Mouse (Mus musculus) C2C12 (cell line): ENCODE results near the gene Nprl2. TPM values are rescaled to one million over a fixed set of nuclear protein-coding genes. Genes with fewer than 3 reads are reported as not detected.

Experiments used
- H3K27me3 ChIP-seq: one replicate; pipeline ENCODE4 v1.6.1; 2011; ENCODE audit not compliant: control insufficient read depth, insufficient read depth, insufficient read length
- H3K36me3 ChIP-seq: one replicate; pipeline ENCODE4 v1.6.1; 2011; ENCODE audit not compliant: control insufficient read depth, insufficient read depth
- H3K4me3 ChIP-seq: one replicate; pipeline ENCODE4 v1.5.1; 2011; ENCODE audit warnings: mild to moderate bottlenecking, control low read depth; ENCODE audit not compliant: poor library complexity, insufficient read depth, severe bottlenecking
- H3K79me2 ChIP-seq: one replicate; pipeline ENCODE4 v1.6.1; 2011; ENCODE audit not compliant: control insufficient read depth, insufficient read depth
- H3K79me3 ChIP-seq: one replicate; pipeline ENCODE4 v1.6.1; 2011; ENCODE audit warnings: low read depth, control low read depth
- H3ac ChIP-seq: one replicate; pipeline ENCODE3; 2011; ENCODE audit warnings: low read depth; ENCODE audit not compliant: control insufficient read depth, insufficient read length
- CEBPB ChIP-seq: IDR thresholded peaks from one replicate; pipeline ENCODE4 v1.6.1; 2011; ENCODE audit warnings: low read depth, mild to moderate bottlenecking, control low read depth, moderate library complexity
- CTCF ChIP-seq: IDR thresholded peaks from one replicate; pipeline ENCODE4 v1.5.1; 2011; ENCODE audit not compliant: control insufficient read depth, insufficient read depth, insufficient read length
- FOSL1 ChIP-seq: IDR thresholded peaks from one replicate; pipeline ENCODE4 v1.8.0; 2011; ENCODE audit warnings: mild to moderate bottlenecking, low read length; ENCODE audit not compliant: poor library complexity, insufficient read depth, severe bottlenecking
- MAX ChIP-seq: IDR thresholded peaks from one replicate; pipeline ENCODE4 v1.6.1; 2011; ENCODE audit warnings: mild to moderate bottlenecking, control low read depth
- MYOD1 ChIP-seq: IDR thresholded peaks from one replicate; pipeline ENCODE4 v1.6.1; 2011; ENCODE audit warnings: low read depth; ENCODE audit not compliant: control insufficient read depth, insufficient read length
- MYOG ChIP-seq: IDR thresholded peaks from one replicate; pipeline ENCODE4 v1.6.1; 2011; ENCODE audit not compliant: control insufficient read depth, insufficient read length; ENCODE audit errors: extremely low read depth
- USF1 ChIP-seq: IDR thresholded peaks from one replicate; pipeline ENCODE4 v1.6.1; 2011; ENCODE audit warnings: low read depth, mild to moderate bottlenecking, control low read depth, moderate library complexity
- polyA plus RNA-seq: library from polyadenylated mRNA; unstranded; fragments of >200 nt; fragmentation: generic; extraction: Trizol; gene quantifications from one replicate; pipeline ENCODE4 v1.2.1, GENCODE M21; 2012; ENCODE audit warnings: missing spikeins

Gene Nprl2
- polyA plus RNA-seq, 1 experiment, result 12.8 TPM

DNA sequence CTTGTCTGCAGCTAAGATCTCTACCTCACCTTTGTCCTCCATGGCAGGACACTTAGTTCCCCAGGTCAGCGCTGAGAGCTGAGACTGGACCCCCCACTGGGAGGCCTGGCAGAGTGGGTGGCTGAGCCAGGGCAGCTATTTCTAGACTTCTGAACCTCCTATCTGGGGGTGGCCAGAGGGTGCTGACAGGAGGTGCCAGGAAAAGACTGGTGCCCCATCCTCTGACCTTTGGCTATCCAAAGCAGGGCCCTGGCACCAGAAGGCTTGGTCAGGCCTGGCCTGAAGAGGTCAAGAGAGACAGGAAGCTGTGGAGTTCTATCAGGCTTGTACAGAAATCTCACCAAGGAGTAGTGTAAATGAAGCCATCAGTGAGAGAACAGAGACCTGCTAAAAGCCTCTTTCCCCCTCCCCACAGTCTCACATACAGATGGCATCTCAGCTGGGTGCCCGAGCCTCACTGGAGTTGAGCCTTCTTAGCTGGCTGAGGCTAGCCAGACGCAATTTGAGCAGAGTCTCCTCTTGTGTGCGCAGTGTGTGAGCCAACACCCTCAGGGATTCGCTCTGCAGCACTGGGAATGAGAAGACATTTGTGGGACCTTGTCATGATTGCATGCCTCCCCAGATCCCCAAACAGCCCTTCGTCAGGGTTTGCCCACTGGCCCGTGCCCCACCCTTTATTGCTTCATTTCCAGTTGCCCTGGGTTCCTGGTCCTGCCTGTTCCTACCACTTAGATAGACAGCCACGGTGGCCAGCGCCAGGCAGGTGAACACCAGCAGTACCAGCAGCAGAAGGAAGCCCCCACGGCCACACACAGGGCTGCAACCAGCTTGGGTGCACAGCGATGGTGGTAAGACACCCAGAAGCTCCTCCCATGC lies 51.3 kb downstream of the Nprl2 start:
- H3K36me3 ChIP-seq, result peaks cover 34% of the 10 kb centered on the region
- H3K4me3 ChIP-seq, result no peak overlapping the region
- H3K79me3 ChIP-seq, result peaks cover 17% of the 10 kb centered on the region
- H3K79me2 ChIP-seq, result peaks cover 27% of the 10 kb centered on the region
- no peak overlapping the region for H3ac ChIP-seq
- H3K27me3 ChIP-seq, result no peaks in the 10 kb centered on the region
- TF ChIP-seq MAX, result no peak
- TF ChIP-seq CEBPB, result no peak
- no peak for TF ChIP-seq CTCF
- TF ChIP-seq FOSL1, result no peak
- no peak for TF ChIP-seq USF1

DNA sequence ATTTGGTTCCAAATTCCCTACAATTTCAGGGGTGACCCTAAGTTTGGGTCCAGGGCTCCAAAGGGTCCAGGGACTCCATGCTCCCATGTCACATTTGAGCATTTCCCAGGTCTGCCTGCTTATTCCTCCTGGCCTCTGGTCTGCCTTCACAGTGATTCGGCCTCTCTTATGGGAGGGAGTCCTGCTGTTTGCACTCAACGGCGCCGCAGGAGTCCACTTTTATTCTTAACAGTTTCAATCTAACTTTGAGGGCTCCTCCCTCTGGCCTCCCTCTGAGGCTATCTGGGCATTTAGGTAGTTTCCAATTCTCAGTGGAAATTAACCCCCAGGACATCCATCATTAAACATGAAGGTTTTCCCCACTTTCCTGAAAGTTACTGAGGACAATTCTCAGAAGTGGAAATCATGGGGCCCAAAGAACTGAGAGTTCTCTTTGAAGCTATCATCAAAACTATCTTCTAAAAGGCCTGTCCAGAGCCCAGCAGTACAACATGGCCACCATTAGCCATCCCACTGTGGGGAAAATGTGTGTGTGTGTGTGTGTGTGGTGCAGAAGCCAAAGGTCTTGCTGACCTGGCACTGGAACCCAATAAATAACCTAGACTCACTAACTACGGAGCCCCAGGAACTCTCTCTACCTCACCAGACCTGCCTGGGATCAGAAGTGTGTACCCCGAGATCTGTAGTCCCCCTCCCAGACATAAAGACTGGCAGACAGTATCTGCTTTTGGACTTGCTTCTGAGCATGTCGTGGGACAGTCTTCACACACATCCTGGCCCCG lies 52.4 kb downstream of the Nprl2 start:
- no peak overlapping the region for H3K4me3 ChIP-seq
- TF ChIP-seq MYOD1 (no peak), FOSL1 (no peak), CEBPB (no peak), MAX (no peak), MYOG (no peak), CTCF (no peak), USF1 (no peak)
- H3K79me2 ChIP-seq, result peaks cover 16% of the 10 kb centered on the region
- peaks cover 8% of the 10 kb centered on the region for H3K79me3 ChIP-seq
- peaks cover 30% of the 10 kb centered on the region for H3K36me3 ChIP-seq
- no peak overlapping the region for H3ac ChIP-seq
- H3K27me3 ChIP-seq, result no peaks in the 10 kb centered on the region

Other genes starting within 250 kb of the Nprl2 start
- gene Cish, start 246.2 kb upstream of the Nprl2 start, polyA plus RNA-seq, result 2.3 TPM
- gene Hemk1, start 203.9 kb upstream of the Nprl2 start, polyA plus RNA-seq, result 14.1 TPM
- gene 6430571L13Rik, start 201.6 kb upstream of the Nprl2 start, polyA plus RNA-seq, result 0.04 TPM
- gene Cacna2d2, start 142.6 kb upstream of the Nprl2 start, polyA plus RNA-seq, result 0.01 TPM
- gene Tmem115, start 8.3 kb upstream of the Nprl2 start, polyA plus RNA-seq, result 33.4 TPM
- 23.7 TPM for gene Cyb561d2, start within 50 bp of the Nprl2 start, polyA plus RNA-seq
- gene Zmynd10, start 5.1 kb downstream of the Nprl2 start, polyA plus RNA-seq, result 0.43 TPM
- gene Rassf1, start 9.3 kb downstream of the Nprl2 start, polyA plus RNA-seq, result 89.7 TPM
- 15.9 TPM for gene Tusc2, start 21.0 kb downstream of the Nprl2 start, polyA plus RNA-seq
- 59.7 TPM for gene Hyal2, start 25.7 kb downstream of the Nprl2 start, polyA plus RNA-seq
- 1.2 TPM for gene Hyal1, start 34.7 kb downstream of the Nprl2 start, polyA plus RNA-seq
- 8.2 TPM for gene Naa80, start 36.7 kb downstream of the Nprl2 start, polyA plus RNA-seq
- gene Hyal3, start 38.6 kb downstream of the Nprl2 start, polyA plus RNA-seq, result 0.28 TPM
- 71.7 TPM for gene Ifrd2, start 45.4 kb downstream of the Nprl2 start, polyA plus RNA-seq
- 13.7 TPM for gene Sema3b, start 67.0 kb downstream of the Nprl2 start, polyA plus RNA-seq
- 449 TPM for gene Gnai2, start 93.1 kb downstream of the Nprl2 start, polyA plus RNA-seq
- gene Slc38a3, start 127.3 kb downstream of the Nprl2 start, polyA plus RNA-seq, result 0.01 TPM
- gene Gnat1, start 137.5 kb downstream of the Nprl2 start, polyA plus RNA-seq, result 0.01 TPM
- 0.36 TPM for gene Sema3f, start 168.2 kb downstream of the Nprl2 start, polyA plus RNA-seq
- 29.8 TPM for gene Rbm5, start 228.8 kb downstream of the Nprl2 start, polyA plus RNA-seq